Mouse (Mus musculus) CH12.LX (cell line): ENCODE data around the gene Bcl2l15. TPM values are rescaled to one million over a fixed set of nuclear protein-coding genes. Genes with fewer than 3 reads are reported as not detected.

ENCODE experiments used
- DNase-seq: peaks from one replicate; pipeline ENCODE4 v3.0.0-alpha.2; 2013; ENCODE audit errors: extremely low read depth
- H3K27ac ChIP-seq: 2 replicates; pipeline ENCODE4 v1.5.1; 2012; ENCODE audit warnings: low read depth, mild to moderate bottlenecking, control low read depth, moderate library complexity; ENCODE audit not compliant: insufficient read depth
- H3K27me3 ChIP-seq: replicated peaks from 2 replicates; pipeline ENCODE3; 2012; ENCODE audit warnings: inconsistent platforms
- H3K36me3 ChIP-seq, 2 experiments: replicated peaks in 1 of 2; 2 replicates each; pipeline versions ENCODE3 to v1.6.1; 2012; ENCODE audit warnings: inconsistent platforms in 1 of 2, low read length in 1 of 2, mild to moderate bottlenecking in 1 of 2, mixed read lengths in 1 of 2, moderate library complexity in 1 of 2; ENCODE audit not compliant: control insufficient read depth in 1 of 2, insufficient read depth in 1 of 2
- H3K4me1 ChIP-seq, 2 experiments: 2 replicates each; pipeline ENCODE4 v1.6.1; 2012; ENCODE audit warnings: inconsistent platforms in 1 of 2, moderate library complexity in 1 of 2; ENCODE audit not compliant: insufficient read depth in 2 of 2, control insufficient read depth in 1 of 2
- H3K4me2 ChIP-seq: 2 replicates; pipeline ENCODE4 v1.6.1; 2012; ENCODE audit warnings: low read depth, mild to moderate bottlenecking, control low read depth; ENCODE audit not compliant: poor library complexity, insufficient read depth, severe bottlenecking
- H3K4me3 ChIP-seq, 3 experiments: fragments of 150-350 bp in 1 of 3; sonication (generic) in 1 of 3; replicated peaks in 1 of 3; 2 replicates each; pipeline versions ENCODE3 to v1.5.1; 2011 to 2012; ENCODE audit warnings: low read depth in 2 of 3, low read length in 2 of 3, mild to moderate bottlenecking in 2 of 3, moderate library complexity in 2 of 3, control low read depth in 1 of 3, improper control_type of control experiment in 1 of 3, inconsistent platforms in 1 of 3, mixed read lengths in 1 of 3; ENCODE audit not compliant: poor library complexity in 1 of 3
- H3K79me2 ChIP-seq: replicated peaks from 2 replicates; pipeline ENCODE4 v1.6.1; 2012; ENCODE audit warnings: mild to moderate bottlenecking, moderate library complexity; ENCODE audit not compliant: control insufficient read depth, poor library complexity, insufficient read depth, severe bottlenecking; ENCODE audit errors: extremely low read depth
- H3K9ac ChIP-seq: 2 replicates; pipeline ENCODE4 v1.6.1; 2012; ENCODE audit warnings: low read depth, mild to moderate bottlenecking, control low read depth, moderate library complexity; ENCODE audit not compliant: insufficient read depth
- H3K9me3 ChIP-seq: replicated peaks from 2 replicates; pipeline ENCODE3; 2012; ENCODE audit warnings: low read length, inconsistent platforms, mixed read lengths
- BHLHE40 ChIP-seq: IDR thresholded peaks from 2 replicates; pipeline ENCODE4 v1.6.1; 2011; ENCODE audit warnings: mild to moderate bottlenecking, low read depth, low read length, improper control_type of control experiment
- CHD1 ChIP-seq: IDR thresholded peaks from 2 replicates; pipeline ENCODE4 v1.6.1; 2012; ENCODE audit warnings: low read depth, low read length, improper control_type of control experiment, inconsistent platforms
- CHD2 ChIP-seq: IDR thresholded peaks from 2 replicates; pipeline ENCODE4 v1.6.1; 2011; ENCODE audit warnings: low read length, improper control_type of control experiment
- CTCF ChIP-seq, 2 experiments: IDR thresholded peaks in 1 of 2; conservative IDR thresholded peaks in 1 of 2; 2 replicates each; pipeline ENCODE4 v1.5.1; 2011 to 2012; ENCODE audit warnings: low read depth in 2 of 2, low read length in 2 of 2, improper control_type of control experiment in 1 of 2, inconsistent platforms in 1 of 2, mild to moderate bottlenecking in 1 of 2, moderate library complexity in 1 of 2
- E2F4 ChIP-seq: IDR thresholded peaks from 2 replicates; pipeline ENCODE4 v1.6.1; 2011; ENCODE audit warnings: low read depth, low read length, improper control_type of control experiment; ENCODE audit not compliant: insufficient replicate concordance
- ELF1 ChIP-seq: IDR thresholded peaks from 2 replicates; pipeline ENCODE4 v1.6.1; 2014; ENCODE audit warnings: low read depth, mild to moderate bottlenecking, inconsistent platforms, low read length, improper control_type of control experiment
- EP300 ChIP-seq: IDR thresholded peaks from 2 replicates; pipeline ENCODE4 v1.6.1; 2011; ENCODE audit warnings: low read length, improper control_type of control experiment
- ETS1 ChIP-seq: conservative IDR thresholded peaks from 2 replicates; pipeline ENCODE4 v1.6.1; 2012; ENCODE audit warnings: low read depth, mild to moderate bottlenecking, inconsistent platforms, low read length, improper control_type of control experiment, moderate library complexity
- GABPA ChIP-seq: IDR thresholded peaks from 2 replicates; pipeline ENCODE4 v1.6.1; 2012; ENCODE audit warnings: low read depth, low read length, improper control_type of control experiment, inconsistent platforms; ENCODE audit not compliant: insufficient replicate concordance
- HCFC1 ChIP-seq: IDR thresholded peaks from 2 replicates; pipeline ENCODE4 v1.6.1; 2012; ENCODE audit warnings: low read depth, mild to moderate bottlenecking, inconsistent platforms, low read length, improper control_type of control experiment
- IRF4 ChIP-seq: IDR thresholded peaks from 2 replicates; pipeline ENCODE4 v1.6.1; 2014; ENCODE audit warnings: low read depth, mild to moderate bottlenecking, inconsistent platforms, low read length, improper control_type of control experiment
- JUN ChIP-seq: IDR thresholded peaks from 2 replicates; pipeline ENCODE4 v1.6.1; 2011; ENCODE audit warnings: low read depth, mild to moderate bottlenecking, low read length, improper control_type of control experiment, moderate library complexity; ENCODE audit not compliant: insufficient read depth
- JUND ChIP-seq: conservative IDR thresholded peaks from 2 replicates; pipeline ENCODE4 v1.6.1; 2011; ENCODE audit warnings: low read depth, low read length, improper control_type of control experiment
- KAT2A ChIP-seq: IDR thresholded peaks from 2 replicates; pipeline ENCODE4 v1.6.1; 2012; ENCODE audit warnings: low read length, improper control_type of control experiment, inconsistent platforms; ENCODE audit not compliant: insufficient replicate concordance
- MAFK ChIP-seq: IDR thresholded peaks from 2 replicates; pipeline ENCODE4 v1.6.1; 2011; ENCODE audit warnings: low read length, improper control_type of control experiment; ENCODE audit not compliant: insufficient replicate concordance
- MAX ChIP-seq: IDR thresholded peaks from 2 replicates; pipeline ENCODE4 v1.6.1; 2011; ENCODE audit warnings: low read length, improper control_type of control experiment
- MAZ ChIP-seq: IDR thresholded peaks from 2 replicates; pipeline ENCODE4 v1.6.1; 2012; ENCODE audit warnings: low read depth, mild to moderate bottlenecking, inconsistent platforms, low read length, improper control_type of control experiment, moderate library complexity
- MEF2A ChIP-seq: IDR thresholded peaks from 2 replicates; pipeline ENCODE4 v1.6.1; 2014; ENCODE audit warnings: low read depth, mild to moderate bottlenecking, inconsistent platforms, low read length, improper control_type of control experiment, borderline replicate concordance
- MXI1 ChIP-seq: IDR thresholded peaks from 2 replicates; pipeline ENCODE4 v1.6.1; 2011; ENCODE audit warnings: mild to moderate bottlenecking, low read depth, low read length, improper control_type of control experiment
- MYC ChIP-seq: IDR thresholded peaks from 2 replicates; pipeline ENCODE4 v1.6.1; 2011; ENCODE audit warnings: low read depth, mild to moderate bottlenecking, improper control_type of control experiment, low read length
- NELFE ChIP-seq: IDR thresholded peaks from 2 replicates; pipeline ENCODE4 v1.6.1; 2011; ENCODE audit warnings: low read depth, low read length, improper control_type of control experiment
- NRF1 ChIP-seq: IDR thresholded peaks from 2 replicates; pipeline ENCODE4 v1.6.1; 2014; ENCODE audit warnings: low read depth, mild to moderate bottlenecking, inconsistent platforms, low read length, improper control_type of control experiment, moderate library complexity
- PAX5 ChIP-seq: IDR thresholded peaks from 2 replicates; pipeline ENCODE4 v1.6.1; 2012; ENCODE audit warnings: low read length, inconsistent platforms, mixed read lengths
- POLR2A ChIP-seq: IDR thresholded peaks from 2 replicates; pipeline ENCODE4 v1.6.1; 2011; ENCODE audit warnings: low read depth, mild to moderate bottlenecking, improper control_type of control experiment, low read length
- POLR2AphosphoS2 ChIP-seq: IDR thresholded peaks from 2 replicates; pipeline ENCODE4 v1.6.1; 2011; ENCODE audit warnings: low read depth, low read length, improper control_type of control experiment
- RAD21 ChIP-seq: IDR thresholded peaks from 2 replicates; pipeline ENCODE4 v1.6.1; 2011; ENCODE audit warnings: low read depth, mild to moderate bottlenecking, low read length, improper control_type of control experiment, moderate library complexity
- RCOR1 ChIP-seq: conservative IDR thresholded peaks from 2 replicates; pipeline ENCODE4 v1.6.1; 2012; ENCODE audit warnings: low read depth, mild to moderate bottlenecking, inconsistent platforms, low read length, improper control_type of control experiment
- SIN3A ChIP-seq: IDR thresholded peaks from 2 replicates; pipeline ENCODE4 v1.6.1; 2012; ENCODE audit warnings: low read length, improper control_type of control experiment, inconsistent platforms
- SMC3 ChIP-seq: IDR thresholded peaks from 2 replicates; pipeline ENCODE4 v1.6.1; 2011; ENCODE audit warnings: low read depth, low read length, improper control_type of control experiment
- TBP ChIP-seq: conservative IDR thresholded peaks from 2 replicates; pipeline ENCODE4 v1.6.1; 2011; ENCODE audit warnings: low read depth, low read length, improper control_type of control experiment
- TCF12 ChIP-seq: IDR thresholded peaks from 2 replicates; pipeline ENCODE4 v1.6.1; 2014; ENCODE audit warnings: low read depth, mild to moderate bottlenecking, inconsistent platforms, low read length, improper control_type of control experiment
- UBTF ChIP-seq: IDR thresholded peaks from 2 replicates; pipeline ENCODE4 v1.6.1; 2012; ENCODE audit warnings: low read depth, mild to moderate bottlenecking, inconsistent platforms, low read length, improper control_type of control experiment, moderate library complexity
- USF1 ChIP-seq: IDR thresholded peaks from 2 replicates; pipeline ENCODE4 v1.6.1; 2014; ENCODE audit warnings: low read depth, mild to moderate bottlenecking, inconsistent platforms, low read length, improper control_type of control experiment
- USF2 ChIP-seq: conservative IDR thresholded peaks from 2 replicates; pipeline ENCODE4 v1.6.1; 2011; ENCODE audit warnings: low read depth, low read length, improper control_type of control experiment
- ZC3H11A ChIP-seq: IDR thresholded peaks from 2 replicates; pipeline ENCODE4 v1.6.1; 2012; ENCODE audit warnings: low read depth, mild to moderate bottlenecking, inconsistent platforms, low read length, improper control_type of control experiment
- ZKSCAN1 ChIP-seq: IDR thresholded peaks from 2 replicates; pipeline ENCODE4 v1.6.1; 2012; ENCODE audit warnings: low read depth, inconsistent platforms, low read length, improper control_type of control experiment, borderline replicate concordance
- ZMIZ1 ChIP-seq: IDR thresholded peaks from 2 replicates; pipeline ENCODE4 v1.6.1; 2012; ENCODE audit warnings: low read depth, mild to moderate bottlenecking, inconsistent platforms, low read length, improper control_type of control experiment
- ZNF384 ChIP-seq: IDR thresholded peaks from 2 replicates; pipeline ENCODE4 v1.6.1; 2012; ENCODE audit warnings: low read depth, low read length, improper control_type of control experiment, inconsistent platforms
- dilution Hi-C: fragments of 300-500 bp; cut with MboI; formaldehyde crosslinking; loops from 2 replicates; pipeline ENCODE4 v1.14.3; 2020; ENCODE audit warnings: low sequenced_read_pairs; ENCODE audit not compliant: extremely low pct_unique_long_range_greater_than_20kb, extremely low pct_ligation_motif_present
- in situ Hi-C: fragments of 300-500 bp; cut with MboI; formaldehyde crosslinking; loops from 3 replicates; pipeline ENCODE4 v1.14.3; 2019; ENCODE audit warnings: low sequenced_read_pairs, low pct_ligation_motif_present, low pct_unique_long_range_greater_than_20kb, mixed read lengths
- polyA plus RNA-seq: library from polyadenylated mRNA; unstranded; fragments of >175 nt; gene quantifications from 2 replicates; pipeline ENCODE4 v1.2.1, GENCODE M21; 2012; ENCODE audit warnings: low read depth; ENCODE audit not compliant: insufficient read length
- total RNA-seq, 2 experiments: library from RNA; depleted of rRNA; stranded (reverse); fragments of 300-350 nt in 1 of 2; fragments of >200 nt in 1 of 2; gene quantifications; 2 replicates each; pipeline ENCODE4 v1.2.3; 2012 to 2014

Bcl2l15 gene
- total and polyA plus RNA-seq, 3 experiments, result 12.2 to 24.9 (median 23.0) TPM

DNA sequence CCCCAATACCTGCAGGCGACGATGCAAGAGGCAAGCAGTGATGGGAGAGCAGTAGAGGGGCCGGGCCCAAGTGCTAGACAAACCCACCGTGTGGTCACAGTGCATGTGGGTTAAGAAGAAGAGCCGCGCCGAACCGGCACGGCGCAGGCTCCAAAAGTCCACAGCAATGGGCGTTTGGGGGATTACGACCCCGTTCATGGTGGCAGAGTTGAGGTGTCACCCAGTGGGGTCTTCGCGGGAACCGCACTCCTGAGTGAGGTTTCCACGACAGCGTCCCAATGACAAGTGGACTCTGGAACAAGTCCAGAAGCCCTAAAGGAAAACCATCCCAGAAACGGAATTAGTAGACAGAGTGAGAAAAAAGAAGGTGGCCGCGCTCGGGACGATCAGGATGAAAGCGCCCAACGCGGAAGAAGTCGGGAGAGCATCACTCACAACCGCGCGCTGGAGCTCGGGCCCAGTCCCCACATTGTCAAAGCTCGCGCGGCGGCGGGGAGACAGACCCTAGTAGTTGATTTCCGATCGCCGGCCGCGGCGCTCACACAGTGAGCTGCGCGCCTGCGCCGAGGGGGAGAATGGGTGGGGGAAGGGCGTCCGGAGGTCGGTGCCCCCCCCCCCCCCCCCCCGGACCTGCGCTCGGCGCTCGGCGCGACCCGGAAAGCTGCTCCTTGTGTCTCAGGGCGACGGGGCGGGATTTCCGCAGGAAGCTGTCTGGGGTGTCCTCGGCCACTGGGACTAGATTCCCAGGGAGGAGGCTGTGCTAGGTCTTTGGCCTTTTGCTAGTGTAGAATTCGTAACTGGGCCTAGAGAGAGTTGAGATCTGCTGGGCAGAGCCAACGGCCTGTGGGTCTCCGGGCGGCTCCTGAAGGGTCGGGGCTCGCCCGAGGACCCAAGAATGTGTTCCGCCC, 23.3 kb upstream of the Bcl2l15 start, which contains the start of the genes Dclre1b, Ap4b1 and Gm43064:
TSS of gene Dclre1b (minus strand) at position 554 of the 908 bp plus-strand sequence.
TSS of gene Ap4b1 (plus strand) at position 630 of the 908 bp plus-strand sequence.
TSS of gene Gm43064 (plus strand) at position 683 of the 908 bp plus-strand sequence.
- Histone ChIP-seq H3K4me2 (peak within 1 kb of the TSS; percentile 83), H3K27ac (peak within 1 kb of the TSS; percentile 37; the same call in 1 of the 2 replicates), H3K9ac (peak within 1 kb of the TSS; percentile 86), H3K36me3 (peaks cover 25 to 60% of the 10 kb centered on the region in 2 experiments), H3K27me3 (no peaks in the 10 kb centered on the region), H3K4me1 (peaks cover 8 to 57% of the 10 kb centered on the region in 2 experiments; a peak in 3 of 4 replicates), H3K9me3 (no peaks in the 10 kb centered on the region)
- dilution Hi-C loops (no loop called here), in situ Hi-C loops (no loop called here)
- peak; percentile 92 for DNase-seq
- no peak for TF ChIP-seq MAFK
- no peak for TF ChIP-seq USF1
- peak; percentile 97 for TF ChIP-seq SIN3A
- no peak for TF ChIP-seq JUN
- TF ChIP-seq JUND, result no peak
- TF ChIP-seq ZMIZ1, result peak; percentile 47
- no peak for TF ChIP-seq ZKSCAN1
- TF ChIP-seq POLR2A, result peak; percentile 79
- peak; percentile 88 for TF ChIP-seq NRF1
- no peak; the same call in 1 of the 2 replicates for TF ChIP-seq RAD21
- no peak for TF ChIP-seq USF2
- peak; percentile 63 for TF ChIP-seq NELFE
- peak; percentile 70; the same call in 1 of the 2 replicates for TF ChIP-seq MAX
- TF ChIP-seq MXI1, result peak; percentile 95
- TF ChIP-seq CTCF (conservative IDR thresholded peaks at IDR 0.05 in 1 of 2, IDR thresholded peaks at IDR 0.05 in 1 of 2; ENCODE audit: low read depth in 2 of 2, low read length in 2 of 2), result no peak
- TF ChIP-seq MEF2A, result peak; percentile 79; the same call in 1 of the 2 replicates
- TF ChIP-seq ZC3H11A, result no peak
- TF ChIP-seq HCFC1, result peak; percentile 85
- no peak for TF ChIP-seq ZNF384
- TF ChIP-seq MAZ, result peak; percentile 93
- TF ChIP-seq POLR2AphosphoS2, result no peak; the same call in 1 of the 2 replicates
- peak; percentile 78 for TF ChIP-seq TCF12
- TF ChIP-seq PAX5, result no peak
- peak; percentile 73 for TF ChIP-seq MYC
- no peak for TF ChIP-seq CHD1
- TF ChIP-seq EP300, result no peak
- TF ChIP-seq E2F4, result peak; percentile 75; the same call in 1 of the 2 replicates
- TF ChIP-seq BHLHE40, result peak; percentile 59; the same call in 1 of the 2 replicates
- peak; percentile 95 for TF ChIP-seq CHD2
- TF ChIP-seq TBP, result peak; percentile 44; the same call in 1 of the 2 replicates
- no peak for TF ChIP-seq GABPA
- TF ChIP-seq RCOR1, result no peak
- TF ChIP-seq IRF4, result peak; percentile 84
- TF ChIP-seq UBTF, result no peak
- TF ChIP-seq ELF1, result peak; percentile 90
- 0 out of 2 replicates have a peak, but pooled peaks have one; percentile 69 for TF ChIP-seq KAT2A
- TF ChIP-seq ETS1, result 0 out of 2 replicates have a peak, but pooled peaks have one; percentile 16
- peak; percentile 16 for TF ChIP-seq SMC3
- TF ChIP-seq, all 38 proteins: peak for 21
- Histone ChIP-seq H3K79me2 (peaks cover 50% of the 10 kb centered on the region), H3K4me3 (peak within 1 kb of the TSS; percentile 88 to 98 (median 90))
